Mouse (Mus musculus) heart, embryonic 12.5 days (tissue): ENCODE results near the gene Cox10. TPM values are rescaled to one million over a fixed set of nuclear protein-coding genes. Genes with fewer than 3 reads are reported as not detected.

Source experiments
- ATAC-seq: fragments of 200-750 bp; cut with Nextera tagmentation; 2 replicates; pipeline ENCODE4 v1.8.0; 2017; ENCODE audit warnings: moderate TSS enrichment, moderate library complexity; ENCODE audit not compliant: insufficient number of reproducible peaks, low FRiP score
- H3K27ac ChIP-seq: fragments of 300-500 bp; sonication (generic); 2 replicates; pipeline ENCODE4 v1.5.1; 2016; ENCODE audit warnings: mild to moderate bottlenecking, moderate library complexity; ENCODE audit not compliant: poor library complexity, severe bottlenecking
- H3K27me3 ChIP-seq: fragments of 300-500 bp; sonication (generic); replicated peaks from 2 replicates; pipeline ENCODE4 v1.6.1; 2016; ENCODE audit warnings: mild to moderate bottlenecking, moderate library complexity
- H3K36me3 ChIP-seq: fragments of 300-500 bp; sonication (generic); 2 replicates; pipeline ENCODE4 v1.6.1; 2016; ENCODE audit warnings: mild to moderate bottlenecking, moderate library complexity
- H3K4me1 ChIP-seq: fragments of 300-500 bp; sonication (generic); replicated peaks from 2 replicates; pipeline ENCODE4 v1.6.1; 2016; ENCODE audit warnings: mild to moderate bottlenecking
- H3K4me2 ChIP-seq: fragments of 300-500 bp; sonication (generic); 2 replicates; pipeline ENCODE4 v1.6.1; 2016; ENCODE audit warnings: mild to moderate bottlenecking, moderate library complexity
- H3K4me3 ChIP-seq: fragments of 300-500 bp; sonication (generic); 2 replicates; pipeline ENCODE4 v1.5.1; 2016; ENCODE audit warnings: mild to moderate bottlenecking
- H3K9ac ChIP-seq: fragments of 300-500 bp; sonication (generic); 2 replicates; pipeline ENCODE4 v1.6.1; 2016; ENCODE audit warnings: mild to moderate bottlenecking, moderate library complexity
- H3K9me3 ChIP-seq: fragments of 300-500 bp; sonication (generic); replicated peaks from 2 replicates; pipeline ENCODE4 v1.6.1; 2016; ENCODE audit warnings: mild to moderate bottlenecking, moderate library complexity
- WGBS: fragments of 180-500 bp; shearing (Covaris S2); methylation state at CpG from one replicate; pipeline ENCODE4 v1.1.7; 2016; 5-methylcytosine and 5-hydroxymethylcytosine counted together
- polyA plus RNA-seq: library from polyadenylated mRNA; unstranded; fragments of >200 nt; fragmentation: Nextera tagmentation; extraction: Ambion mirVana; gene quantifications from 2 replicates; pipeline ENCODE4 v1.2.1, GENCODE M21; 2016

Cox10 gene
- polyA plus RNA-seq, 1 experiment from 2014 or later = 32.3 TPM

DNA sequence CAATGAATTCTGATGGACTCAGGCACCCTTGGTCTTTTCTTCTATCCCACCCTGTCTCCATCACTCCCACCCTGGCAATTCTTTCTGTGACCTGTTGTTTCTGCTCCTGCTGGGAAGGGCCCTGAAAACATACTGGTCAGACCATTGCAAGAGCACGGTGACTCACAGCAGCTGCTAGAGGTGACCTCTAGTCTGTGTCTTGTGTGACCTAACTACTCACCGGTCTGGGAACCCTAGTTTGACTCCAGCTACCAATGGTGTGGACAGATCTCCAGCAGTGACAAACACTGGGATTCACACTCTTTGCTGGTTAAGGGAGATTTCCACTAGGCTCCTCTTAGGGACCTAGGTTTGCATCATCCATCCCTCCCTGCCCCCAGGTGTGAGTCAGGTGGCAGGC, 101.5 kb downstream of the Cox10 start:
- no peak for ATAC-seq
- Histone ChIP-seq H3K27ac (no peak overlapping the region), H3K27me3 (no peaks in the 10 kb centered on the region), H3K9me3 (no peaks in the 10 kb centered on the region), H3K4me2 (no peak overlapping the region), H3K4me1 (peaks cover 22% of the 10 kb centered on the region), H3K36me3 (peaks cover 23% of the 10 kb centered on the region), H3K4me3 (no peak overlapping the region), H3K9ac (no peak overlapping the region)
- WGBS = 46% methylated on average over 2 of the region's 2 CpGs

DNA sequence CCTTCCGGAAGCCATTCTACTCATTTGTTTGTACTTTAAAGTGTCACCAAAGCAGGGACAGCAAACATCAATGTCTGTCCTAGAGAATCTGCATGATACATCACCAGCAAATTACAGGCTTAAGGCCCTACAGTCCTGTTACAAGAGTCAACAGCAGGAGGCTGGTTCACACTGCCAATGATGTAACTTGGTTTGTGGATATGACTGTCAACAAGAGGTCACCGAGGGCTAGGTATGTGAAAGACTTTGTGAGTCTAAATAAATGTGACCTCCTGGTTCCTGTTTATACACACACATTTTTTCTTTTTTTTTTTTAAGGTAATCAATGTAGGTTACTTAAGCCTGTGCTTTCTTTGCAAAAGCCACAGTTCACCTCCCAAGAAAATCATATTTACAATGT, 102.5 kb downstream of the Cox10 start:
- H3K36me3 ChIP-seq = peaks cover 23% of the 10 kb centered on the region
- H3K9me3 ChIP-seq = no peaks in the 10 kb centered on the region
- peaks cover 22% of the 10 kb centered on the region for H3K4me1 ChIP-seq
- H3K27ac ChIP-seq = no peak overlapping the region
- 93% methylated on average over 2 of the region's 2 CpGs for WGBS
- ATAC-seq = no peak
- H3K9ac ChIP-seq = no peak overlapping the region
- H3K4me3 ChIP-seq = no peak overlapping the region
- H3K4me2 ChIP-seq = no peak overlapping the region
- H3K27me3 ChIP-seq = no peaks in the 10 kb centered on the region

DNA sequence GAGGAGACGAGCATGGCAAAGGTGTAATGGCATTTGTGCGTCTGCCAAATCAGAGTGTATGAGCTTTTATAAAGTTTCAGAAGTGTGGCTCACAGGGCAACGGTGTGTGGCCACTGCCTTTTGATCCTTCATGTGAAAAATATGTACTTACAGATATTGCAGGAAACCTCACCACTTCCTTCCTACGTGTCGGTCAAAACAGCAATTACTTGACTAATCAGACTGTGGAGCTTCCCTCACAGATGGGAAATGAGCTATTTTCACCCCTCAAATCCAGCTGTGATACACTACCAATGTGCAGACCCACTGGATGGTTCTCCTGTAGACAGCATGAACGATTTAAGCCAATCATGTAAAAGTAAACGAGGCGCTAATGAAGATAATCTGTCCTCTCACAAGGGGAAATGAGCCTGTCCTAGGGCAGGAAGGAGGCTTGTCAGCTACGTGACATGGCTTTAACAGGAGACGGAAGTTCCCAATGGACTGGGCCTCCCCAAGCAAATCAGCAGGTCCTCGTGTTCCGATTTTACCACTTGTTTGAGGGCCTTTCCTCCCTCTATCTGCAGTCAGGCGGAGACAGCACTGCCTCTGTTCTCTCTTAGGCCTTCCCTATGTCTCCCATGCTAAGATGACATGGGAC, 103.9 kb downstream of the Cox10 start:
- Histone ChIP-seq H3K4me1 (peaks cover 9% of the 10 kb centered on the region), H3K27me3 (no peaks in the 10 kb centered on the region), H3K4me3 (no peak overlapping the region), H3K9ac (no peak overlapping the region), H3K4me2 (no peak overlapping the region), H3K36me3 (peaks cover 28% of the 10 kb centered on the region), H3K27ac (no peak overlapping the region), H3K9me3 (no peaks in the 10 kb centered on the region)
- ATAC-seq = no peak
- 71% methylated on average over 13 of the region's 13 CpGs for WGBS

DNA sequence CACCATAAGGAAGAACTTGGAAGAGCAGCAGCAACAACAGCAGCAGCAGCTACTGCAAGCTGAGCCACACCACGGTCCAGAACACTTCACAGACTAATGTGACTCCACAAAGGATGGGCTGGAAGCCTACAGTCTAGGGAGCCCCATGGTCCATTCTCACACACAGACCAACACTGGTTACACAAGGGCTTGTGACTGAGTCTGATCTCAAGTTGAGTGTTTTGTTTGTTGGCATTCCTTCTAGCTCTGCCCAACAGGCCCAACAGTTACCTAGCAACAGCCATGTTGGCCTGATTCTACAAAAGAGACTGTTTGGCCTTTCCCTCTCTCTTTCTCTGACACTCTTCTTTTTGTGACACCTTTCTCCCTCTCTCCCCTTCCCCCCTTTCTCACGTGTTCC, 105.3 kb downstream of the Cox10 start:
- H3K4me1 ChIP-seq = peaks cover 16% of the 10 kb centered on the region

DNA sequence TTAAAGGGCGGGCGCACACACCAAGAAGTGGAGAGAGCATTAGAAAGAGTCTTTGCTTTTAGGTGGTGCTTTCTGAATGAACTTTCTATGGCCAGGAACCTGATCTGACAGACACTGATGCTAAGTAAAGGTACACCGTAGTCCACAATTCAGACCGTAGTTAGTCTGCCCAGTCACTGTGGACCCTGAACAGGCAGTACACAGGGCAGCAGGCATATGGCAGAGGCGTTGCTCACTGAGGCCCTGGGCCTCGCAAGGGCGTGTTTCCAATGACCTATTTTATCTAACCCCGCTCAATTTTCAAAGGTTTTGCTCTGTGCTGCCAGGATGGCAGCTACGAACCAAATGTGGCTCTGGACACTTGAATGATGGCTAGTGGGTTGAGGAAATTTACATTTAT, 107.8 kb downstream of the Cox10 start:
- H3K9ac ChIP-seq = no peak overlapping the region
- peaks cover 23% of the 10 kb centered on the region for H3K4me1 ChIP-seq
- no peak overlapping the region for H3K4me2 ChIP-seq
- no peaks in the 10 kb centered on the region; the same call in 1 of the 2 replicates for H3K27me3 ChIP-seq
- peaks cover 28% of the 10 kb centered on the region for H3K36me3 ChIP-seq
- H3K9me3 ChIP-seq = no peaks in the 10 kb centered on the region
- WGBS = 88% methylated on average over 9 of the region's 9 CpGs
- ATAC-seq = no peak
- H3K4me3 ChIP-seq = no peak overlapping the region
- no peak overlapping the region for H3K27ac ChIP-seq

More for the DNA sequence above, 105.3 kb downstream of the Cox10 start:
- H3K27ac ChIP-seq = no peak overlapping the region
- H3K9me3 ChIP-seq = no peaks in the 10 kb centered on the region
- no peak for ATAC-seq
- no peak overlapping the region for H3K4me2 ChIP-seq
- no peaks in the 10 kb centered on the region for H3K27me3 ChIP-seq
- peaks cover 28% of the 10 kb centered on the region for H3K36me3 ChIP-seq
- 68% methylated on average over 2 of the region's 2 CpGs for WGBS
- no peak overlapping the region for H3K9ac ChIP-seq
- H3K4me3 ChIP-seq = no peak overlapping the region

DNA sequence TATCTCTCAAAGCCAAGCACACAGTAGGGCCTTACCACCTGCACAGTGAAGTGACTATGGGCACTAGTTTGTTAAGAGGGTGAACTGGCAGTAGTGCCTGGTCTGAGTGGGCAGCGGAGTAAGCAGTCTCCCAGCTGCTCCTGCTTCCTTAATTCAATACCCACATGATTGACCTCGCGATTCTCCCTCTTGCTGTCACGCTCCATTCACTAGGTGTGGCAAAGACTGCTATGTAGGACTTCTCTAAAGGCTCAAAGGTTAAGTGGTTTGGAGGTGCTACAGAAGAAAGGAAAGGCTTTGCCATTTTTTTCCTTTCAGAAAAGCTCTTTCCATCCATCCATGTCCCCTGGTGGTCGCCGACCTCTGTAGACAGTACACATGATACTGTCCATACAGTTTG, 108.5 kb downstream of the Cox10 start:
- H3K4me1 ChIP-seq = peaks cover 26% of the 10 kb centered on the region
- no peak overlapping the region for H3K27ac ChIP-seq
- H3K4me2 ChIP-seq = no peak overlapping the region
- no peak for ATAC-seq
- WGBS = 93% methylated on average over 6 of the region's 6 CpGs
- H3K27me3 ChIP-seq = no peaks in the 10 kb centered on the region; the same call in 1 of the 2 replicates
- H3K9me3 ChIP-seq = no peaks in the 10 kb centered on the region
- no peak overlapping the region for H3K9ac ChIP-seq
- no peak overlapping the region for H3K4me3 ChIP-seq
- peaks cover 25% of the 10 kb centered on the region for H3K36me3 ChIP-seq

DNA sequence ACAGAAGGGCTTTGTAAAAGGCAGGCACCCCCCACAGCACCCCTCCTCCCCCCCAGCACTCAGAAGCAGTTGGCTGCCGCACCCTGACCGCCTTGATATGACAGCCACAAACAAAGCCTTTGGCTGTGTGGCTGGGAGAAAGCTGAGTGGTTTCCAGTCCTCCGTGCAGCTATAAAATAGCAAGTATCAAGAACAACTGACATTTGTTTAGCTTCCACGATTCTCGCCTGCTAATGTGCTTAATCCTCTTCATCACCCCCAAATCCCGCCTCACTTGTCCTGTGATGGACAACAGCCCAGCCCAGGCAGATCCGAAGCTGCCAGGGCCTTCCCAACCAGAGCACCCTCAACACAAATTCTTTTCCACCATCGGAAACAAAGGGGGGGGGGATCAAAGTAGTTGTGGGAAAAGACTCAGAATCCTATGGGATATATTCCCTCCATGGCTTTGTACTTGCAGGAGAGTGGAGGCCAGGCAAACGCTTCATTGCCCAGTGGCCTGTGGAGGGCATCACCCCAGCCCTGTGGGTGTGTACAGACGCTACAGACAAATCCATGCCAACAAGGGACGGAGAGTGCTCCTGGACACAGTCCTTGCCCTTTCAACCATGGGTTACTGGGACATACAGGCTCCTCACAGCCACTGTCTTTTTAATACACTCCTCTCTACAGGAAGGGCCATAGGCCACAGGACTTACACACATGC, 109.9 kb downstream of the Cox10 start:
- H3K4me1 ChIP-seq = peaks cover 32% of the 10 kb centered on the region
- 55% methylated on average over 11 of the region's 11 CpGs for WGBS
- H3K4me3 ChIP-seq = no peak overlapping the region
- ATAC-seq = no peak
- H3K4me2 ChIP-seq = no peak overlapping the region
- H3K9me3 ChIP-seq = no peaks in the 10 kb centered on the region
- H3K27me3 ChIP-seq = no peaks in the 10 kb centered on the region; the same call in 1 of the 2 replicates
- H3K36me3 ChIP-seq = peaks cover 20% of the 10 kb centered on the region
- no peak overlapping the region for H3K9ac ChIP-seq
- H3K27ac ChIP-seq = no peak overlapping the region

DNA sequence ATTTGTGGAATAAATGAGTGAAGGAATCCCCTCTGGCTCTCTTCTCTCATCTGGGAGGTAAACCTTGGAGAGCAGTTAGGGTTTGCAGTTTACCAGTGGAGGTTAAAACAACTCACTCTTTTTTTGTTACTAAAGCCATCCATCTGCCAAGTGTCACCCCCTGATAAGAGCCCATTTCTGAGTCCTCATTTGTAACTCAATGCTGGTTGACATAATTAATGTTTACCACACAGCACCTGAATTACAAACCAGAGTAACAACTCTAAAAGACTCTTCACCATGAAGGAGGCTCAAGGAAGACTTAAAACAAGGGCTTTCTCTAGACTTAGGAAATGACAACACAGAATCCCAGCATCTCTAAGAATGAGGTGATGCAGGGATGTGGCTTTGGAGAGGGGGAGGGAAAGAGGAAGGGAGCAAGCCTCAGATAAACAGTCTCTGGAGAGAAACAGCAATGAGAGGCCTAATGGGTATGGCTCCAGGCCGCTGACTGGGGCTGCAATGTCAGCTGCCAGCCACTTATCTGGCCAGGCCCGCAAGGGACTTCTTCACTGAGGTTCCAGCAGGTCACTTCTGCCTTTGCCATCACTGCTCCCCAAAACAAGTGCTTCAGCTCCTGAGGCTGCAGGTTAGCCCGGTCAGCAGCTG, 110.8 kb downstream of the Cox10 start:
- Histone ChIP-seq H3K9ac (no peak overlapping the region), H3K4me2 (no peak overlapping the region), H3K27me3 (no peaks in the 10 kb centered on the region; the same call in 1 of the 2 replicates), H3K4me3 (no peak overlapping the region), H3K27ac (no peak overlapping the region), H3K9me3 (no peaks in the 10 kb centered on the region), H3K4me1 (peaks cover 32% of the 10 kb centered on the region), H3K36me3 (peaks cover 20% of the 10 kb centered on the region)
- ATAC-seq = no peak
- 18% methylated on average over 3 of the region's 3 CpGs for WGBS

DNA sequence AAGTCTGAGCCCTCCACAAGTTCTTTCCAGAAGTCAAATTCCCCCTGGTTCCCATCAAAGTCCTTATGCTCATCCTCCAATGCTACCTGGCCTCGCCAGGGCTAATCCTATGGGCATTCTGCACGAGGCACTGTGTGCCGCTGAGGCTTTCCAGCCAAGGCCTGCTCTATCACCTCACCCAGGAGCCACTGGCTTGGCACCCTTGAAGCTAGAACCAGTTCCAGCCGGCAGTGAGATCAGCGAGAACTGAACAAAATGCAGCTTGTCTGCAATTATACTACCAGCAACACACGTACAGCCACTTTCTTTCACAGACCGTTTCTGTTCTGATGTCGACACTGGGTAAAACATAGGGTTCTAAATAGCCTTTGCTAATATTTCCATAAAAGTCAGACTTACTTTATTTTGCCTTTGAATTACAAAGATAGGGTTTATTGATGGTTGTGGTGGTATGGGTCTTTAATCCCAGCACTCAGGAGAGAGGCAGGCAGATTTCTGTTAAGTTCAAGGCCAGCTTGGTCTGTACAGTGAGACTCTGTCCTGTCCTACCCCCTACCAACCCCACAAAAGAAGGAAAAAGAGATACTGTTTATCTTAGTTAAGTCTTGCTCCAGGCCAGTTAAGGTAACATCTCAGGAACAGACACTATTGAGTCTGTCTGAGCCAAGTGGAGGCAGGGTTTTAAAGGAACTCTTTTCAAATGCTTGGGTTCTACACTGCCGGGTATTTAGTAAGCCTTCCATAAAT, 111.5 kb downstream of the Cox10 start:
- no peak for ATAC-seq
- Histone ChIP-seq H3K9ac (no peak overlapping the region), H3K36me3 (peaks cover 19% of the 10 kb centered on the region), H3K27me3 (no peaks in the 10 kb centered on the region; the same call in 1 of the 2 replicates), H3K4me2 (no peak overlapping the region), H3K4me1 (peaks cover 32% of the 10 kb centered on the region), H3K27ac (no peak overlapping the region), H3K9me3 (no peaks in the 10 kb centered on the region), H3K4me3 (no peak overlapping the region)
- 72% methylated on average over 9 of the region's 9 CpGs for WGBS

DNA sequence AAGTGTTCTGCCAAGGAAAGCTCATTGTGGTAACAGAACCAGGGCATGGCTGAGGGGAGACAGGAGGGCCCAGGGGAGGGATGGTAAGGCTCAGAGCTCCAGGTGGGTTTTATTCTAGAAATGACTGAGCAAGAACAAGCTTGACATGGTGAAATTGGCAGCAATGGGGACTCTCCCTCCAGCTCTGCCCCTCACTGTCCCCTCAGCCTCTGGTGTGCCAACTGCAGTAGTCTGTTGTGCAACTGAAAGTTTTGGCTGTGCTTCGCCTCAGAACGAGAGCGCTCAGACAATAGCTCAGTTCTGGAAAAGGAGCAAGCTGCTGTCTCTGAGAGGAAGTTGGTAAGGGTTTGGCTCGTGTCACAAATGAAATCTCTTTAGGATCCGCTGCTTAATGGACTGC, 113.8 kb downstream of the Cox10 start:
- no peak overlapping the region for H3K9ac ChIP-seq
- no peaks in the 10 kb centered on the region for H3K9me3 ChIP-seq
- H3K4me3 ChIP-seq = no peak overlapping the region
- WGBS = 53% methylated on average over 5 of the region's 5 CpGs
- H3K27me3 ChIP-seq = no peaks in the 10 kb centered on the region; the same call in 1 of the 2 replicates
- H3K36me3 ChIP-seq = peaks cover 12% of the 10 kb centered on the region
- H3K4me1 ChIP-seq = peaks cover 32% of the 10 kb centered on the region
- H3K4me2 ChIP-seq = no peak overlapping the region
- ATAC-seq = no peak
- H3K27ac ChIP-seq = no peak overlapping the region

DNA sequence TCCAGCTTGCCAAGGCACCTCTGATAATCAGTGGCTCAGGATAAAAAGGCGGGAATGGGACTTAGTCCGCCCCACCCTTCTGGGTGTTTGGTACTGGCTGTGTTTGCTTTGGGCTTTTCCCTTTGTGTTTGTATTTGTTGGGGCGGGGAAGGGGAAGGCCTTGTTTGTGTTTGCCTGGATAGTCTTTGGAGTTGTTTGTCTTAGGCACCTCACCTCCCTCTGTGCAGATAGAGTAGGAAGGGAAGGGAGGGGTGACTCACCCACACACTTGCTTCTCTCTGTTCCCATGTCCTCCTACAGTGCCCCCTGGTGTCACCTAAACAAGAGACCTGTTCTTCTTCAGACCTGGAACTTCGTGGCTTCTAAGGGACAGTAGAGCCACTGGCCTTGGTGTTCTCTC, 122.1 kb downstream of the Cox10 start:
- no peak overlapping the region for H3K9ac ChIP-seq
- ATAC-seq = no peak
- 37% methylated on average over 4 of the region's 4 CpGs for WGBS
- H3K4me3 ChIP-seq = no peak overlapping the region
- no peak overlapping the region for H3K4me2 ChIP-seq
- H3K9me3 ChIP-seq = no peaks in the 10 kb centered on the region
- H3K27me3 ChIP-seq = peaks cover 10% of the 10 kb centered on the region; the same call in 1 of the 2 replicates
- H3K4me1 ChIP-seq = peaks cover 6% of the 10 kb centered on the region
- no peak overlapping the region for H3K27ac ChIP-seq
- no peaks in the 10 kb centered on the region for H3K36me3 ChIP-seq
